Mouse (Mus musculus) hindbrain, embryonic 11.5 days (tissue): ENCODE measurements at regions not wholly inside any gene's neighbourhood (a gene's known extent, or its start where the extent isn't known, plus 50 kb on each side); places are given as distances from the start of the nearest gene placed in this dataset.
A peak's percentile ranks its signal among the peaks of the same experiment; 100 is the strongest.

ENCODE experiments used
- ATAC-seq: fragments of 200-750 bp; cut with Nextera tagmentation; 2 replicates; pipeline ENCODE4 v1.8.0; 2017; ENCODE audit warnings: mild to moderate bottlenecking, moderate TSS enrichment, moderate library complexity; ENCODE audit not compliant: low FRiP score
- DNase-seq: peaks from one replicate; pipeline ENCODE4 v3.0.0-alpha.2; 2015; ENCODE audit warnings: low spot score
- H3K27ac ChIP-seq: fragments of 300-500 bp; sonication (generic); 2 replicates; pipeline ENCODE4 v1.5.1; 2014; ENCODE audit warnings: mild to moderate bottlenecking, low read depth, low read length
- H3K27me3 ChIP-seq: fragments of 300-500 bp; sonication (generic); 2 replicates; pipeline ENCODE4 v1.6.1; 2014; ENCODE audit warnings: mild to moderate bottlenecking, low read length, moderate library complexity, mixed read lengths; ENCODE audit not compliant: control insufficient read depth, insufficient read depth
- H3K36me3 ChIP-seq: fragments of 300-500 bp; sonication (generic); 2 replicates; pipeline ENCODE4 v1.6.1; 2014; ENCODE audit warnings: mild to moderate bottlenecking, low read length, moderate library complexity, mixed read lengths; ENCODE audit not compliant: control insufficient read depth, insufficient read depth
- H3K4me1 ChIP-seq: fragments of 300-500 bp; sonication (generic); replicated peaks from 2 replicates; pipeline ENCODE4 v1.6.1; 2014; ENCODE audit warnings: low read length, mixed read lengths; ENCODE audit not compliant: control insufficient read depth, insufficient read depth
- H3K4me2 ChIP-seq: fragments of 300-500 bp; sonication (generic); replicated peaks from 2 replicates; pipeline ENCODE4 v1.6.1; 2014; ENCODE audit warnings: mild to moderate bottlenecking, low read depth, low read length
- H3K4me3 ChIP-seq: fragments of 300-500 bp; sonication (generic); 2 replicates; pipeline ENCODE4 v1.5.1; 2014; ENCODE audit warnings: low read depth, low read length
- H3K9ac ChIP-seq: fragments of 300-500 bp; sonication (generic); 2 replicates; pipeline ENCODE4 v1.6.1; 2014; ENCODE audit warnings: low read depth, low read length
- H3K9me3 ChIP-seq: fragments of 300-500 bp; sonication (generic); 2 replicates; pipeline ENCODE4 v1.6.1; 2016; ENCODE audit warnings: low read length; ENCODE audit not compliant: control insufficient read depth
- WGBS: fragments of 180-500 bp; shearing (Covaris S2); extraction: QIAGEN DNeasy Blood & Tissue Kit; methylation state at CpG from one replicate; pipeline ENCODE4 v1.1.7; 2014; 5-methylcytosine and 5-hydroxymethylcytosine counted together

GRCm38 (mm10) chr16:55480304-55480703 is 182.5 kb upstream of the Zpld1 start:
- Histone ChIP-seq H3K27me3 (no peaks in the 10 kb centered on the region), H3K4me1 (no peaks in the 10 kb centered on the region), H3K9ac (no peak overlapping the region), H3K9me3 (no peaks in the 10 kb centered on the region), H3K4me3 (no peak overlapping the region), H3K4me2 (no peak overlapping the region), H3K27ac (no peak overlapping the region), H3K36me3 (no peaks in the 10 kb centered on the region)
- DNase-seq, result peak; percentile 17
- WGBS, result 56% methylated on average over 7 of the region's 7 CpGs
- ATAC-seq, result peak; percentile 65

- DNase-seq (peak; percentile 85), ATAC-seq (peak; percentile 72; the same call in 1 of the 2 replicates)
- Histone ChIP-seq H3K36me3 (no peaks in the 10 kb centered on the region), H3K4me1 (no peaks in the 10 kb centered on the region), H3K9me3 (no peaks in the 10 kb centered on the region), H3K27me3 (no peaks in the 10 kb centered on the region), H3K4me3 (no peak overlapping the region), H3K27ac (no peak overlapping the region), H3K4me2 (no peak overlapping the region), H3K9ac (no peak overlapping the region)
- WGBS, result 28% methylated on average over 17 of the region's 17 CpGs
These were observed 178.9 kb upstream of the Zpld1 start for GRCm38 (mm10) chr16:55476544-55477208.

- Histone ChIP-seq H3K27ac (no peak overlapping the region), H3K4me3 (no peak overlapping the region), H3K36me3 (no peaks in the 10 kb centered on the region), H3K9ac (no peak overlapping the region), H3K9me3 (no peaks in the 10 kb centered on the region), H3K4me1 (no peaks in the 10 kb centered on the region), H3K27me3 (no peaks in the 10 kb centered on the region), H3K4me2 (no peak overlapping the region)
- WGBS, result 88% methylated on average over 7 of the region's 7 CpGs
- no peak for ATAC-seq
- DNase-seq, result no peak
These were observed 177.3 kb upstream of the Zpld1 start for GRCm38 (mm10) chr16:55474950-55475525.

DNA sequence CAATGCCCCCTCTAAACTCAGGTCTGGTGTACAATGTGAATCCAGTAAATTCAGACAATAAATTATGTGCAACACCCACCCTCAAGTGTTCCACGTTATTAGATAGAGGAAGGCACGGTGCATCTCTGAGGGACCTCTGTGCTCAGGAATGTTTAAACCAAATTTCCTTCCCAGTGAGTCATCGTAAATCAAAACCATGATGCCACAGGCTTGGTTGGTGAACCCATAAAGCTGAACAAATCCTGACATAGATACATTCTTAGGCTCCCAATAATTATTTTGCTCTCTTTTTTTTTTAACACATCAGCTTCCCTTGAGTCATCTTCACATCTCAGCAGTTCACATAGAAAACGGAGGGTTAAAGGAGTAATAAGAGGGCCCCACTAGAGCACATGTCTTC is 173.6 kb upstream of the Zpld1 start:
- H3K27me3 ChIP-seq, result no peaks in the 10 kb centered on the region
- H3K9me3 ChIP-seq, result no peaks in the 10 kb centered on the region
- DNase-seq (no peak), ATAC-seq (no peak)
- H3K9ac ChIP-seq, result no peak overlapping the region
- 80% methylated on average over 4 of the region's 4 CpGs for whole genome bisulfite sequencing
- no peak overlapping the region for H3K27ac ChIP-seq
- H3K4me1 ChIP-seq, result no peaks in the 10 kb centered on the region
- no peaks in the 10 kb centered on the region for H3K36me3 ChIP-seq
- no peak overlapping the region for H3K4me2 ChIP-seq
- H3K4me3 ChIP-seq, result no peak overlapping the region

DNA sequence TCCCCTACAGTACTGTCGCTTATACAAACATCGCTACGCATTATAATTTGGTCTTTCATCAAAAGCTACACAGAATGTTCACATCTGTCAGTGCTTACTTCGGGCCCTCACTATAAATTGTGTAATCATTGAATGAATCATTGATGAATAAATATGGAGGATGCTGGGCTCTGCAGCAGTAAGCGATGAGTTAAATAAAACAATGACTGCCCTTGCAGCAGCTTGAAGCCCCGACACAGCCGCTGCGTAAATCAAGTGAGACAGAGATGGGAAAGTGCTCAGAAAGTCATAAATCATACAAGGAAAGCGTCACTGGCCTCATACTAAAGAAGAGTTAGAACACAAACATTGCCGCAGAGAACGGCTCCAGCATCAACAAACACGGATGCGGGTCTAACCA is 172.9 kb upstream of the Zpld1 start:
- no peak overlapping the region for H3K27ac ChIP-seq
- ATAC-seq (no peak), DNase-seq (no peak)
- H3K36me3 ChIP-seq, result no peaks in the 10 kb centered on the region
- H3K9ac ChIP-seq, result no peak overlapping the region
- no peak overlapping the region for H3K4me3 ChIP-seq
- H3K9me3 ChIP-seq, result no peaks in the 10 kb centered on the region
- no peaks in the 10 kb centered on the region for H3K27me3 ChIP-seq
- 62% methylated on average over 13 of the region's 13 CpGs for WGBS
- H3K4me1 ChIP-seq, result no peaks in the 10 kb centered on the region
- H3K4me2 ChIP-seq, result no peak overlapping the region

DNA sequence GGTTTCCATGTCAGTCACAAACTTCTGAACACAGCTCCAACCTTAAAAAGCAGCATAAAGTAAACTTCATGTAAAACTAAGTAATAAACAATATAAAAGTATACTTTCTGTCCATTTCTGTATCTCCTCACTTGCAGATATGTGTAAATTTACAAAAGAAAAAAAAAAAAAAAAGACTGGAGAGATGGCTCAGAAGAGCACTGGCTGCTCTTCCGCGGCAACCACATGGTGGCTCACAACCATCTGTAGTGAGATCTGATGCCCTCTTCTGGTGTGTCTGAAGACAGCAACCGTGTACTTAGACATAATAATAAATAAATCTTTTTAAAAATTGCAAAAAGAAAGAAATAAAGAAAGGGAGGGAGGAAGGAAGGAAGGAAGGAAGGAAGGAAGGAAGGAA is 171.9 kb upstream of the Zpld1 start:
- 62% methylated on average over 3 of the region's 3 CpGs for WGBS
- no peak overlapping the region for H3K4me3 ChIP-seq
- DNase-seq, result no peak
- H3K27ac ChIP-seq, result no peak overlapping the region
- no peak overlapping the region for H3K4me2 ChIP-seq
- H3K9ac ChIP-seq, result no peak overlapping the region
- no peaks in the 10 kb centered on the region for H3K36me3 ChIP-seq
- no peaks in the 10 kb centered on the region for H3K9me3 ChIP-seq
- no peak for ATAC-seq
- no peaks in the 10 kb centered on the region for H3K4me1 ChIP-seq
- no peaks in the 10 kb centered on the region for H3K27me3 ChIP-seq

GRCm38 (mm10) chr16:55468833-55469458 is 171.2 kb upstream of the Zpld1 start:
- H3K36me3 ChIP-seq, result no peaks in the 10 kb centered on the region
- WGBS, result 59% methylated on average over 9 of the region's 9 CpGs
- H3K9me3 ChIP-seq, result no peaks in the 10 kb centered on the region
- H3K4me1 ChIP-seq, result no peaks in the 10 kb centered on the region
- no peaks in the 10 kb centered on the region for H3K27me3 ChIP-seq
- no peak overlapping the region for H3K9ac ChIP-seq
- no peak overlapping the region for H3K4me3 ChIP-seq
- ATAC-seq (peak; percentile 79), DNase-seq (peak; percentile 93)
- no peak overlapping the region for H3K4me2 ChIP-seq
- H3K27ac ChIP-seq, result no peak overlapping the region

DNA sequence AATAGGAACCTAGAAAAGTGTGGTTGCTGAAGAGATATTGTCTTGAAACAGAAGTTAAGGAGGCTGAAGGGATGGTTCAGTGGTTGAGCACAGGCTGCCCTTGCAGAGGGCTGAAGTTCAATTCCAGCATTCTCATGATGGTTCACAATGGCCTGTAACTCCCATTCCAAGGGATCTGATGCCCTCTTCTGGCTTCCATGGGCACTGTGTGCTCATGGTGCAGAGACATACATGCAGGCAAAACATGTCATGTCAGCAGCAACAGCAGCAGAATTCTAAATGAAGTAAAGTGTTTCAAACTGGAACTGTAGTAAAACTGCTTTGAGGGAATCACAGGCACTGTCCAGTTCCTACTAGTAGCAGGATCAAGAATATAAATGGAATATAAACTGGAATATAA is 162.7 kb upstream of the Zpld1 start:
- no peak overlapping the region for H3K4me3 ChIP-seq
- peak; percentile 36 for DNase-seq
- H3K4me1 ChIP-seq, result no peaks in the 10 kb centered on the region
- H3K36me3 ChIP-seq, result no peaks in the 10 kb centered on the region
- no peak overlapping the region for H3K4me2 ChIP-seq
- no peaks in the 10 kb centered on the region for H3K9me3 ChIP-seq
- no peak overlapping the region for H3K27ac ChIP-seq
- ATAC-seq, result no peak
- H3K27me3 ChIP-seq, result no peaks in the 10 kb centered on the region
- H3K9ac ChIP-seq, result no peak overlapping the region

GRCm38 (mm10) chr16:55447581-55447980 is 149.8 kb upstream of the Zpld1 start:
- Histone ChIP-seq H3K9me3 (no peaks in the 10 kb centered on the region), H3K27ac (no peak overlapping the region), H3K4me2 (no peak overlapping the region), H3K27me3 (no peaks in the 10 kb centered on the region), H3K9ac (no peak overlapping the region), H3K4me1 (no peaks in the 10 kb centered on the region), H3K4me3 (no peak overlapping the region), H3K36me3 (no peaks in the 10 kb centered on the region)
- no peak for ATAC-seq
- WGBS, result 81% methylated on average over 3 of the region's 3 CpGs
- DNase-seq, result no peak
